Mouse (Mus musculus) heart, embryonic 15.5 days (tissue): ENCODE data around the gene Pcsk6. TPM values are rescaled to one million over a fixed set of nuclear protein-coding genes. Genes with fewer than 3 reads are reported as not detected.

Experiments used
- ATAC-seq: fragments of 200-750 bp; cut with Nextera tagmentation; replicated peaks from 2 replicates; pipeline ENCODE4 v1.8.0; 2017; ENCODE audit warnings: low read depth, moderate TSS enrichment; ENCODE audit not compliant: insufficient number of reproducible peaks, insufficient read depth, low FRiP score
- H3K27ac ChIP-seq: fragments of 300-500 bp; sonication (generic); 2 replicates; pipeline ENCODE4 v1.5.1; 2015; ENCODE audit warnings: mild to moderate bottlenecking, inconsistent platforms
- H3K27me3 ChIP-seq: fragments of 300-500 bp; sonication (generic); 2 replicates; pipeline ENCODE4 v1.6.1; 2015; ENCODE audit warnings: inconsistent platforms
- H3K36me3 ChIP-seq: fragments of 300-500 bp; sonication (generic); 2 replicates; pipeline ENCODE4 v1.6.1; 2015; ENCODE audit warnings: mild to moderate bottlenecking, inconsistent platforms
- H3K4me1 ChIP-seq: fragments of 300-500 bp; sonication (generic); replicated peaks from 2 replicates; pipeline ENCODE4 v1.6.1; 2015; ENCODE audit warnings: inconsistent platforms
- H3K4me2 ChIP-seq: fragments of 300-500 bp; sonication (generic); 2 replicates; pipeline ENCODE4 v1.6.1; 2015; ENCODE audit warnings: inconsistent platforms, mild to moderate bottlenecking, moderate library complexity
- H3K4me3 ChIP-seq: fragments of 300-500 bp; sonication (generic); 2 replicates; pipeline ENCODE4 v1.5.1; 2015; ENCODE audit warnings: mild to moderate bottlenecking, inconsistent platforms
- H3K9ac ChIP-seq: fragments of 300-500 bp; sonication (generic); 2 replicates; pipeline ENCODE4 v1.6.1; 2015; ENCODE audit warnings: mild to moderate bottlenecking, inconsistent platforms
- H3K9me3 ChIP-seq: fragments of 300-500 bp; sonication (generic); replicated peaks from 2 replicates; pipeline ENCODE4 v1.6.1; 2016; ENCODE audit warnings: inconsistent platforms
- WGBS: fragments of 180-500 bp; shearing (Covaris S2); methylation state at CpG from one replicate; pipeline ENCODE4 v1.1.7; 2015; ENCODE audit warnings: mixed read lengths; 5-methylcytosine and 5-hydroxymethylcytosine counted together
- polyA plus RNA-seq: library from polyadenylated mRNA; unstranded; fragments of >200 nt; fragmentation: Nextera tagmentation; extraction: Ambion mirVana; gene quantifications from 2 replicates; pipeline ENCODE4 v1.2.1, GENCODE M21; 2015

Gene Pcsk6
- polyA plus RNA-seq, 1 experiment from 2014 or later = 1.8 TPM

DNA sequence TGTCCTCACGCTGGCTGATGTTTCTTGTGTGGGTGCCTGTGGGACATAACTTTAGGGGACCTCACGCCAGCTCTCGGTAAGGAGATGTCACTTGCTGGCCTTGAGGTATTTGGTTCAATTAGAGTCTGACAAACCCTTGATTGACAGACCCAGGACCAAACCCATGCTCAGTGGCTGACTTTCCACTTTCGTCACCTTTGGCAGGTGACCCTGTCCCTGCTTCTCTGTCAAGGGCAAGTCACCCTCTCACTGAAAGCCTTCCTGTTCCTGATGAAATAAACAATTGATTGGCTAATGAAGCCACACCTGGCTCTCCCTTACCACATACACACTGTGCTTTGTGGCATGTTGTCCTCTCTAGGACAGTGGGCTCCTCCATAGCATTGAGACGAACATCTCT is 8.3 kb downstream of the Pcsk6 start:
- Histone ChIP-seq H3K36me3 (no peaks in the 10 kb centered on the region), H3K9me3 (no peaks in the 10 kb centered on the region), H3K27me3 (peaks cover 23% of the 10 kb centered on the region), H3K27ac (no peak overlapping the region), H3K4me1 (peaks cover 11% of the 10 kb centered on the region), H3K4me3 (no peak overlapping the region), H3K4me2 (no peak overlapping the region), H3K9ac (no peak overlapping the region)
- WGBS = 80% methylated on average over 5 of the region's 5 CpGs
- no peak for ATAC-seq

DNA sequence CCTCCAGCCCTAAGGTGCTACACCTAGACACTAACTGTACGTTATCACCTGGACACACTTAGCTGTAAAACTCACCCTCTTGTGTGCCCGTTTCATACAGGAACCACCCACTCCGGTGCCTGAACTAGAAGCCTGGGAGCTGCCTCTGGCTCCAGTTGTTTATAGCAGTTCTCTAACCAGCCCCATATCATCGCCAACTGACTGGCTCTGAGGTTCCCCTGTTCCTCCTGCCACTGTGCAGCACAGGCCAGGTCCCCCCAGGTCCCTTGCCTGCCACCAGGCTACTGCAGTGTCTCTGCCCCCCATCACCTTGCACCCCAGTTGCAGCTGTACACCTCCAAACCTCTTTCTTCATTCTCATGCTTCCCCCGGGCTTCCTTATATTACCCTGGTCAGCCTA is 8.7 kb downstream of the Pcsk6 start:
- WGBS = 64% methylated on average over 5 of the region's 5 CpGs
- Histone ChIP-seq H3K27ac (no peak overlapping the region), H3K4me1 (peaks cover 11% of the 10 kb centered on the region)

DNA sequence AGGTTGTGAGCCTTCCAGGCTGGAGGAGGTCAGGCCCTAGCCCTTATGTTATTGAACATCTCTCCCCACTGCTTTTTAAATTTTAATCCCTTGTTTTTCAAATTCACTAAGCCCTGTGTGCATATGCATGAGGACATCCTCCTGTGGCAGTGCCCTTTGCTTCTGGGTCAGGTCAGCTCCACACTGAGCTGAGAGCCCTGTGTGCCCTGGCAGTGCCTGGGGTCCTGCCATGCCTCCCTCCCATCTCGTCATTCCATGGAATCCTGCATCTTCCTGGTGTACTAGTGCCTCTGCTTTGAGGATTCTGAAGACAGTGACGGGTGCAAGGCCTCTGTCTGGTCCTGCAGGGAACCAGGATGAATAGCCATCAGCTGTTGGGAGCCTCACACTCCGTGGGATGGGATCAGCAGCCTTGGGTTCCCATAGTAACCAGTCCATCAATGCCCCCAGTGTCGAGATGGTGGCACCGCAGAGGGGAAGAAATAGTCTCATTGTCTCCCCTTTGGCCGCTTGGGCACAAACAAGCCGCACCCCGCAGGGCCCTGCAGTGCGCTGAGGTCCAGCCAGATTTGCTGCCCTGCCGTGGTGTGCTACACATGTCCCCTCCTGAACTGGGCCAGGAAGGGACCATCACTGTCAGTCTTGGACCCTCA is 9.5 kb downstream of the Pcsk6 start:
- Histone ChIP-seq H3K27ac (no peak overlapping the region), H3K9me3 (no peaks in the 10 kb centered on the region), H3K4me2 (no peak overlapping the region), H3K4me3 (no peak overlapping the region), H3K4me1 (peaks cover 11% of the 10 kb centered on the region), H3K27me3 (peaks cover 18% of the 10 kb centered on the region), H3K9ac (no peak overlapping the region), H3K36me3 (no peaks in the 10 kb centered on the region)
- ATAC-seq = no peak
- 69% methylated on average over 10 of the region's 10 CpGs for WGBS

More for the DNA sequence above, 8.7 kb downstream of the Pcsk6 start:
- Histone ChIP-seq H3K4me2 (no peak overlapping the region), H3K4me3 (no peak overlapping the region), H3K9me3 (no peaks in the 10 kb centered on the region), H3K36me3 (no peaks in the 10 kb centered on the region), H3K9ac (no peak overlapping the region), H3K27me3 (peaks cover 19% of the 10 kb centered on the region)
- ATAC-seq = no peak

- no peaks in the 10 kb centered on the region for H3K9me3 ChIP-seq
- H3K27ac ChIP-seq = no peak overlapping the region
- H3K4me3 ChIP-seq = no peak overlapping the region
- no peak for ATAC-seq
- H3K27me3 ChIP-seq = peaks cover 14% of the 10 kb centered on the region; the same call in 1 of the 2 replicates
- H3K4me1 ChIP-seq = peaks cover 11% of the 10 kb centered on the region
- no peaks in the 10 kb centered on the region for H3K36me3 ChIP-seq
- H3K9ac ChIP-seq = no peak overlapping the region
- no peak overlapping the region for H3K4me2 ChIP-seq
- WGBS = 54% methylated on average over 2 of the region's 2 CpGs
Measured at GRCm38 (mm10) chr7:65871851-65872250, 10.3 kb downstream of the Pcsk6 start.

- H3K4me2 ChIP-seq = no peak overlapping the region
- H3K9me3 ChIP-seq = no peaks in the 10 kb centered on the region
- H3K27me3 ChIP-seq = peaks cover 14% of the 10 kb centered on the region; the same call in 1 of the 2 replicates
- no peak overlapping the region for H3K9ac ChIP-seq
- ATAC-seq = no peak
- no peak overlapping the region for H3K27ac ChIP-seq
- peaks cover 9% of the 10 kb centered on the region for H3K4me1 ChIP-seq
- no peaks in the 10 kb centered on the region for H3K36me3 ChIP-seq
- H3K4me3 ChIP-seq = no peak overlapping the region
- 69% methylated on average over 6 of the region's 6 CpGs for WGBS
Measured at GRCm38 (mm10) chr7:65873176-65873845, 11.8 kb downstream of the Pcsk6 start.

DNA sequence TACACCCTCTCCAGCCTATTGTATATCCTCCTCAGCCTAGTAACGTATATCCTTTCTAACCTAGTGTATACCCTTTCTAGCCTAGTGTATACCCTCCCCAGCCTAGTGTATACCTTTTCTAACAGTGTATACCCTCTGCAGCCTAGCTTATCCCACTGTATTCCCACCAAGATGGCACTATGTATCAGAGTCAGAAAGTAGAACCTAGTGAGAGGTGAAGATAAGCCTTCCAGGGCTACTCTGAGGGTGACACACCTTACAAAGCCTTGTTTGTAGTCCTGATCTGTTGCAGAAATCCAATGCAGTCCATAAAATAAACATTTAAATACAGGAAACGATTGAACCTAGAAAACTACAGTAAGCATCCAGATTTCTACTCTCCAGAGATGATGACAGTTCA is 12.4 kb downstream of the Pcsk6 start:
- Histone ChIP-seq H3K36me3 (no peaks in the 10 kb centered on the region), H3K9me3 (no peaks in the 10 kb centered on the region), H3K9ac (no peak overlapping the region), H3K4me3 (no peak overlapping the region), H3K4me2 (no peak overlapping the region), H3K27ac (no peak overlapping the region), H3K27me3 (peaks cover 14% of the 10 kb centered on the region), H3K4me1 (peaks cover 7% of the 10 kb centered on the region; the same call in 1 of the 2 replicates)
- no peak for ATAC-seq
- 74% methylated on average over 2 of the region's 2 CpGs for WGBS

- WGBS = 82% methylated on average over 3 of the region's 3 CpGs
- H3K4me3 ChIP-seq = no peak overlapping the region
- no peaks in the 10 kb centered on the region for H3K36me3 ChIP-seq
- no peak for ATAC-seq
- H3K27ac ChIP-seq = no peak overlapping the region
- H3K4me1 ChIP-seq = peaks cover 8% of the 10 kb centered on the region
- H3K27me3 ChIP-seq = peaks cover 8% of the 10 kb centered on the region; the same call in 1 of the 2 replicates
- H3K9ac ChIP-seq = no peak overlapping the region
- no peaks in the 10 kb centered on the region for H3K9me3 ChIP-seq
- H3K4me2 ChIP-seq = no peak overlapping the region
Measured at GRCm38 (mm10) chr7:65876596-65876995, 15.1 kb downstream of the Pcsk6 start.

GRCm38 (mm10) chr7:65878234-65878633 is 16.7 kb downstream of the Pcsk6 start:
- Histone ChIP-seq H3K9ac (no peak overlapping the region), H3K4me3 (no peak overlapping the region), H3K36me3 (no peaks in the 10 kb centered on the region), H3K27ac (no peak overlapping the region), H3K4me2 (no peak overlapping the region), H3K4me1 (peaks cover 10% of the 10 kb centered on the region), H3K9me3 (no peaks in the 10 kb centered on the region), H3K27me3 (peaks cover 13% of the 10 kb centered on the region)
- no peak for ATAC-seq
- WGBS = 38% methylated on average over 4 of the region's 4 CpGs

- H3K9ac ChIP-seq = no peak overlapping the region
- 80% methylated on average over 9 of the region's 9 CpGs for WGBS
- no peaks in the 10 kb centered on the region for H3K36me3 ChIP-seq
- H3K4me2 ChIP-seq = no peak overlapping the region
- peaks cover 14% of the 10 kb centered on the region for H3K27me3 ChIP-seq
- no peak for ATAC-seq
- H3K27ac ChIP-seq = no peak overlapping the region
- no peaks in the 10 kb centered on the region for H3K9me3 ChIP-seq
- H3K4me3 ChIP-seq = no peak overlapping the region
- peaks cover 10% of the 10 kb centered on the region for H3K4me1 ChIP-seq
Measured at GRCm38 (mm10) chr7:65879330-65879729, 17.8 kb downstream of the Pcsk6 start.

- Histone ChIP-seq H3K4me2 (peak overlapping the region; percentile 50; the same call in 1 of the 2 replicates), H3K27ac (no peak overlapping the region), H3K9ac (no peak overlapping the region), H3K4me1 (peaks cover 17% of the 10 kb centered on the region), H3K9me3 (no peaks in the 10 kb centered on the region), H3K4me3 (no peak overlapping the region; the same call in 1 of the 2 replicates), H3K36me3 (no peaks in the 10 kb centered on the region), H3K27me3 (peaks cover 12% of the 10 kb centered on the region)
- no peak for ATAC-seq
- 59% methylated on average over 5 of the region's 5 CpGs for WGBS
Measured at GRCm38 (mm10) chr7:65880666-65881289, 19.2 kb downstream of the Pcsk6 start.

DNA sequence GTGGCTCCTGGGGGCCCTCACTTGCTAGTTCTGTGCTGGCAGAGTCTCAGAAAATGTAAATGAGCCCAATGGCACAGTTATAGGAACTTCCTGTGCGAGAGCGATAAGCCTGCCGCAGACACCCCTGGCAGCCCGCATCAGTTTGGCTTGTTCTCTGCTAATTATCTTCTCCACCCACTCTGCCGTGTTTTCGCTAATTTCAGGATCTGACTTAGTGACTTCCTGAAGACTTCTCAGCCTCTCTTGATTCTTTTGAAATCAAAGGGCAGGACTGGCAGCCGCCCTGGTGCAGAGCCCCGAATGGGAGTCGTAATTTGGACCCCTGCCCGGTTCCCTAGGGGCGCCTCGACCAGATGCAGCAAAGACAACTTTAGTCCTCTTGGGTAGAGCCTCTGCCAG is 19.8 kb downstream of the Pcsk6 start:
- H3K27me3 ChIP-seq = peaks cover 9% of the 10 kb centered on the region
- peak overlapping the region; percentile 50 for H3K4me2 ChIP-seq
- no peak overlapping the region for H3K27ac ChIP-seq
- H3K9me3 ChIP-seq = no peaks in the 10 kb centered on the region
- H3K4me1 ChIP-seq = peaks cover 17% of the 10 kb centered on the region
- 34% methylated on average over 12 of the region's 12 CpGs for WGBS
- ATAC-seq = no peak
- peak overlapping the region; percentile 1 for H3K4me3 ChIP-seq
- H3K9ac ChIP-seq = no peak overlapping the region
- H3K36me3 ChIP-seq = no peaks in the 10 kb centered on the region
